Mouse (Mus musculus): ENCODE results near the gene Mrvi1. TPM values are rescaled to one million over a fixed set of nuclear protein-coding genes. Genes with fewer than 3 reads are reported as not detected.
"Not testable (repeated sequence)": the region's sequence is repeated elsewhere in the genome, so short reads cannot be mapped to it uniquely, and the experiment has no call there.

The Mrvi1 gene
- polyA plus RNA-seq, 1 experiment, result 1.2 TPM

DNA sequence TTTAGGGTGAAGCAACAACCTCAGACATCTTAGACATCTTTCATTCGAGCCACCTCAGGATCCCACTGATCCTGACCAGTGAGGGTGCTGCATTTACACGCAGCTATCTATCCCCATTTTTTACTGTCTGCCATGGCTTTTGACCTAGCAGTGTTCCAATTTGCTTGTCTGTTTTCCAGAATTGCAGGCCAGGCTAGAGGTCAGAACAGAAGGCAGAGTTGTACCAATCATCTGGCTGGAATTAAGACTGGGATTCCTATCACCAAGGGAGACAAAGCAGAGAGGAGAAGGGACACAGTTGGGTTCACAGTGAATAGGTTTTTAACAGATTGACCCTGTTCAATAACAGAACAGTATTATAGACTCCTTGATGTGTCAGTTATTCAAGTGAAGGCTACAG is 75.7 kb downstream of the Mrvi1 start:
- Histone ChIP-seq H3K4me2 (ENCODE audit: low read depth) (no peak overlapping the region), H3ac (ENCODE audit: control insufficient read depth, insufficient read length) (no peak overlapping the region)
- TF ChIP-seq USF1 (IDR thresholded peaks at IDR 0.05; ENCODE audit: low read depth) (no peak), MYOD1 (IDR thresholded peaks at IDR 0.05; ENCODE audit: control insufficient read depth in 1 of 3, insufficient read length in 2 of 3, low read depth in 2 of 3) (no peak), TCF12 (IDR thresholded peaks at IDR 0.05; ENCODE audit: insufficient read depth, poor library complexity, severe bottlenecking) (no peak), REST (IDR thresholded peaks at IDR 0.05; ENCODE audit: insufficient read depth, insufficient read length) (no peak), E2F4 (IDR thresholded peaks at IDR 0.05; ENCODE audit: insufficient read depth) (no peak)

GRCm38 (mm10) chr7:110903226-110903625 is 79.0 kb downstream of the Mrvi1 start:
- Histone ChIP-seq H3ac (ENCODE audit: control insufficient read depth, insufficient read length) (no peak overlapping the region), H3K27me3 (ENCODE audit: control insufficient read depth, insufficient read depth, insufficient read length) (peaks cover 5% of the 10 kb centered on the region), H3K36me3 (ENCODE audit: control insufficient read depth, insufficient read depth) (no peaks in the 10 kb centered on the region), H3K79me2 (ENCODE audit: control insufficient read depth, insufficient read depth) (no peaks in the 10 kb centered on the region), H3K4me3 (no peak overlapping the region), H3K4me2 (ENCODE audit: low read depth) (no peak overlapping the region)
- TF ChIP-seq E2F4 (IDR thresholded peaks at IDR 0.05; ENCODE audit: insufficient read depth) (no peak), POLR2A (IDR thresholded peaks at IDR 0.05; ENCODE audit: insufficient read length, low read depth) (no peak), TCF3 (IDR thresholded peaks at IDR 0.05; ENCODE audit: insufficient read length, low read depth) (no peak), USF1 (IDR thresholded peaks at IDR 0.05; ENCODE audit: low read depth) (no peak), POLR2AphosphoS2 (IDR thresholded peaks at IDR 0.05; ENCODE audit: insufficient read length, low read depth) (no peak), MYOG (IDR thresholded peaks at IDR 0.05; ENCODE audit: control insufficient read depth in 1 of 3, insufficient read depth in 1 of 3, insufficient read length in 2 of 3, low read depth in 2 of 3) (no peak)

More for the DNA sequence above, 75.7 kb downstream of the Mrvi1 start:
- no peaks in the 10 kb centered on the region for H3K79me2 ChIP-seq (ENCODE audit: control insufficient read depth, insufficient read depth)
- H3K4me3 ChIP-seq, result no peak overlapping the region
- H3K27me3 ChIP-seq (ENCODE audit: control insufficient read depth, insufficient read depth, insufficient read length), result peaks cover 5% of the 10 kb centered on the region
- no peaks in the 10 kb centered on the region for H3K36me3 ChIP-seq (ENCODE audit: control insufficient read depth, insufficient read depth)

DNA sequence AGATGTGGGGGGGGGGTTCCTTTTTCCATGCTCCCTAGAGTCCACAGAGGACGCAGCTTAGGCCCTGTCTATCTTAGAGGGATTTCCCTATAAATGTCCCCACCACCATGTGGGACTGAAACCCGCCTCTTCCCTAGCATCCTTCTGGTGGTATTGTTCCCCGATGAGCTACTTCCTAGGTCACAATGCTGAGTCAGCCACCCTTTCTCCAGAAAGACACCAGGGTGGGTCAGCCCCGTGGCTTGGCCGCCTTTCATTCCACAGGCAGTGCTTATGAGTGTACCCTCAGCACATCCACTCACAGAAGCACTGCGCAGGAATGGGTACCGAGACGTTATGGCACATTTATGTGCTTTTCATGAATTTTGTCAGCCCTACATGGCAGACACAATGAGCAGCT is 85.1 kb downstream of the Mrvi1 start:
- Histone ChIP-seq H3K79me2 (ENCODE audit: control insufficient read depth, insufficient read depth) (no peaks in the 10 kb centered on the region), H3K4me3 (no peak overlapping the region), H3K4me2 (ENCODE audit: low read depth) (no peak overlapping the region), H3ac (ENCODE audit: control insufficient read depth, insufficient read length) (no peak overlapping the region), H3K36me3 (ENCODE audit: control insufficient read depth, insufficient read depth) (no peaks in the 10 kb centered on the region), H3K27me3 (ENCODE audit: control insufficient read depth, insufficient read depth, insufficient read length) (no peaks in the 10 kb centered on the region)
- TF ChIP-seq MYOG (IDR thresholded peaks at IDR 0.05; ENCODE audit: control insufficient read depth in 1 of 3, insufficient read depth in 1 of 3, insufficient read length in 2 of 3, low read depth in 2 of 3) (no peak), POLR2AphosphoS2 (IDR thresholded peaks at IDR 0.05; ENCODE audit: insufficient read length, low read depth) (no peak), MAX (IDR thresholded peaks at IDR 0.05; ENCODE audit: low read depth) (no peak), USF1 (IDR thresholded peaks at IDR 0.05; ENCODE audit: low read depth) (no peak), POLR2A (IDR thresholded peaks at IDR 0.05; ENCODE audit: insufficient read length, low read depth) (no peak), TCF3 (IDR thresholded peaks at IDR 0.05; ENCODE audit: insufficient read length, low read depth) (no peak), REST (IDR thresholded peaks at IDR 0.05; ENCODE audit: insufficient read depth, insufficient read length) (no peak), CEBPB (IDR thresholded peaks at IDR 0.05; ENCODE audit: insufficient read depth, poor library complexity, severe bottlenecking) (no peak), SRF (IDR thresholded peaks at IDR 0.05; ENCODE audit: control insufficient read depth, insufficient read length, low read depth) (no peak), TCF12 (IDR thresholded peaks at IDR 0.05; ENCODE audit: insufficient read depth, poor library complexity, severe bottlenecking) (no peak), MYOD1 (IDR thresholded peaks at IDR 0.05; ENCODE audit: control insufficient read depth in 1 of 3, insufficient read length in 2 of 3, low read depth in 2 of 3) (no peak), E2F4 (IDR thresholded peaks at IDR 0.05; ENCODE audit: insufficient read depth) (no peak)

- H3K27me3 ChIP-seq (ENCODE audit: control insufficient read depth, insufficient read depth, insufficient read length), result no peaks in the 10 kb centered on the region
- H3K4me3 ChIP-seq, result no peak overlapping the region
- H3K36me3 ChIP-seq (ENCODE audit: control insufficient read depth, insufficient read depth), result no peaks in the 10 kb centered on the region
- no peak overlapping the region for H3ac ChIP-seq (ENCODE audit: control insufficient read depth, insufficient read length)
- no peak overlapping the region for H3K4me2 ChIP-seq (ENCODE audit: low read depth)
- no peaks in the 10 kb centered on the region for H3K79me2 ChIP-seq (ENCODE audit: control insufficient read depth, insufficient read depth)
- TF ChIP-seq TCF12 (IDR thresholded peaks at IDR 0.05; ENCODE audit: insufficient read depth, poor library complexity, severe bottlenecking) (no peak), E2F4 (IDR thresholded peaks at IDR 0.05; ENCODE audit: insufficient read depth) (no peak), POLR2A (IDR thresholded peaks at IDR 0.05; ENCODE audit: insufficient read length, low read depth) (no peak), POLR2AphosphoS2 (IDR thresholded peaks at IDR 0.05; ENCODE audit: insufficient read length, low read depth) (no peak), SRF (IDR thresholded peaks at IDR 0.05; ENCODE audit: control insufficient read depth, insufficient read length, low read depth) (no peak), MAX (IDR thresholded peaks at IDR 0.05; ENCODE audit: low read depth) (no peak), MYOD1 (IDR thresholded peaks at IDR 0.05; ENCODE audit: control insufficient read depth in 1 of 3, insufficient read length in 2 of 3, low read depth in 2 of 3) (no peak)
Observed at GRCm38 (mm10) chr7:110896453-110896852, 85.8 kb downstream of the Mrvi1 start.

DNA sequence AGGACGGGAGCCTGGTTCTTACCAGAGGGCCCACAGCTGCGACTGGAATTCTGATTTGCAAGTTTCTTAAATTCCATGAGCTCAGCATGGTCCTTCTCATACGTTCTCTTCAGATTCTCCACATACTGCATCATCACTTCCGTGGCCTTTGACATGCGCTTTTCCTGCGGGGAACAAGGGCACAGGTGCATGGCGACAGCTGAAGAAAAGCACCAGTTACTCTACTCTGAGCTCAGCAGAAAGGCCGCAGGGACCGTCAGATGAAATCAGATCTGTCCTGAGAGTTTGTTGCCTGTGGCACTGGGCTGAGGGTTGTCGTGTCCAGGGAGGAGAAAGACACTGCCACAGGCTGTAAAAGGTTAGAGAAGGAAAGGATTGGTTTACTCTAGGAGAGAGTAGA is 86.5 kb downstream of the Mrvi1 start:
- not testable (repeated sequence) for H3K36me3 ChIP-seq (ENCODE audit: control insufficient read depth, insufficient read depth); H3K4me2 ChIP-seq (ENCODE audit: low read depth); H3ac ChIP-seq (ENCODE audit: control insufficient read depth, insufficient read length); H3K79me2 ChIP-seq (ENCODE audit: control insufficient read depth, insufficient read depth); H3K27me3 ChIP-seq (ENCODE audit: control insufficient read depth, insufficient read depth, insufficient read length); H3K4me3 ChIP-seq
- TF ChIP-seq MYOG (IDR thresholded peaks at IDR 0.05; ENCODE audit: control insufficient read depth in 1 of 3, insufficient read depth in 1 of 3, insufficient read length in 2 of 3, low read depth in 2 of 3) (peak in 1 of 3 experiments; percentile 47), MYOD1 (IDR thresholded peaks at IDR 0.05; ENCODE audit: control insufficient read depth in 1 of 3, insufficient read length in 2 of 3, low read depth in 2 of 3) (peak in 2 of 3 experiments; percentile 8 to 61), TCF12 (IDR thresholded peaks at IDR 0.05; ENCODE audit: insufficient read depth, poor library complexity, severe bottlenecking) (peak; percentile 16)
